Mouse (Mus musculus): Measurements from ENCODE around the gene Bloc1s3.
A peak's percentile ranks its signal among the peaks of the same experiment; 100 is the strongest.

The Bloc1s3 gene

DNA sequence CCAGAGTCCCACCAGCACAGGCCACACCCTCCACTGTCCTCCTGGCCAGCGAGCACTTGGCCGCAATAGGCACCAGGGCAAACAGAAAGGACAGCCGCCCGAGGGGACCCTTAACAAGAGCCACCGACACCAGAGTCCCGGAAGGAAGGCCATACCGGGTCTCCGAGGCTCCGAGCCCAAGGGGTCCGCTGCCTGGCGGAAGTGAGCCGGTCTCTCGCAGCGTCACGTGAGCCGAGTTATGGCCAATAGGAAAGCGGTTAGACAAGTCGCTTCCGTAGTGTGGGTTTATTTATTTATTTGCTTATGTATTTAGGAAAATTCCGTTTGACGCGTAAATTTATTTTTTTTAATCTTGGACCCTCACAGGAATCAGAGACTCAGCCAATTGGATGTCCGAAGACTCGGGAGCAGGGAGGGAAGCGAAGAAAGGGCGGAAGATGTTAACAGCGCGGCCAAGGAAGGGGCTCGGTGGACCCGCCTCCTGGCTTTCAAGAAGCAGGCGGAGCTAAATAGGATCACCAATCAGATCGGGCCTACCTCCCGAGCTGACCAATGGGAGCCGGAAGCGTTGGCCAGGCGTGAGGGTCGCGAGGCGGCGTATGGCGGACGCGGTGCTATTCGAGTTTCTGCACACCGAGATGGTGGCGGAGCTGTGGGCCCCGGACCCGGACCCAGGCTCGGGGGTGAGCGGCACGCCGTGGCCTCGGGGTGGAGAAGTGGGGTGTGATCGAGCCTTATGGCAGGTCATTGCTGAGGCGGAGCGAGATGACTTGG is at the start of gene Bloc1s3, which contains the start of gene Trappc6a:
Gene Bloc1s3, minus strand, starts transcription at position 218 of the 774 bp plus-strand sequence.
Gene Trappc6a, plus strand, starts transcription at position 246 of the 774 bp plus-strand sequence.
- peak; percentile 82 for DNase-seq (ENCODE audit: low read depth, low spot score)

DNA sequence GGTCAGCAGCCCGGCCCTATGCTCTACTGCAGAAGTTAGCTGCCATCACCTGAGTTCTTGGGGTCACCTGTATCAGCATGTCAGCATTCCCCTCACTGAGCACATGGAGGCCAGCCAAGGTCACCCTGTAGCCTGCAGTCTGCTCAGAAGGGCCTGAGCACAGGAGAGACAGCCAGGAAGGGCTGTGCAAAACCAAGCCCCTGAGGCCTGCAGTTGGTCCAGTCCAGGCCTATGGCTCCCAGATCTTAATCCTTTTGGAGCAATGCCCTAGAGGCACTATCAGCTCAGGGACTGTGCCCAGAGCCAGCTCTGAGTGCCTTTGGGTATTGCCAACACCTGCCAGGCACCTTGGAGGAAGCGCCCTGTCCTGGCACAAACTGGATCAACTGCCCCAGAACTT is 48.9 kb upstream of the Bloc1s3 start:
- DNase-seq (ENCODE audit: low read depth, low spot score), result no peak

DNA sequence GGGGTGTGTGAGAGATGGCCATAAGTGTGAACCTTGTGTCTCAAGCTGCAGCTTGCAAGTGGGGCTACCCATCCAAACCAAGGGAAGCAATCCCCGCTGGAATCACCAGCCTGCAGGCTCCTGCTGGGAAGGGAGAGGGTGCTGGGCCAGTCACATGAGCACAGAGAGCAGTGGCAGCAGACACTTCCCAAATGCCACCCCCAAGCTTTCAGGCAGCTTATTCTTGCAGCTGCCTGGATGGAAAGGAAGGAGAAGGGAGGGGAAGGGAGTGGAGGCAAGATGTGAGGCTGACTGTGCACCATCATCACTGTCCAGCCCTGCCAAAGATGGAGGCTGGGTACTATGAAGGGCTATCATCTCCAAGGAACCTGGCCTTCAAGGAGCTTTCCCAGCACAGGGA is 46.0 kb upstream of the Bloc1s3 start:
- no peak for DNase-seq (ENCODE audit: low read depth, low spot score)

DNA sequence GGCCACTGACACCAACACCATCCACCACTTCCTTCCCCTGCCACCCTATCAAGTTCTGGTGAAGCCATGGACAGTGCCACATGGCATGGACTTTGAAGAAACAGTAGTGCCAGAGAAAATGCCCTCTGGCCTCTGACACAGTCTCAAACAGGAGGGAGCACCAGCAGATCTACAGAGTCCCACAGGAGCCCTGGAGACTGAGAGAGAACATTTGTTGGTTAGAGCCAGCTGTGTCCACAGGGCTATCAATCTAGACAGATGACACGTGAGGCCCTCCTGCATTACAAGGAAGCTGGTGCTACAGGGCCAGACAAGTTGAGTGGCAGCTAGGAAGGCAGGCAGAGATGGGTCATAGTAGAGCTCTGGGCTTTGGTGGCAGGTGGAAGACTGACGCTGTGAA is 44.3 kb upstream of the Bloc1s3 start:
- no peak for DNase-seq (ENCODE audit: low read depth, low spot score)

DNA sequence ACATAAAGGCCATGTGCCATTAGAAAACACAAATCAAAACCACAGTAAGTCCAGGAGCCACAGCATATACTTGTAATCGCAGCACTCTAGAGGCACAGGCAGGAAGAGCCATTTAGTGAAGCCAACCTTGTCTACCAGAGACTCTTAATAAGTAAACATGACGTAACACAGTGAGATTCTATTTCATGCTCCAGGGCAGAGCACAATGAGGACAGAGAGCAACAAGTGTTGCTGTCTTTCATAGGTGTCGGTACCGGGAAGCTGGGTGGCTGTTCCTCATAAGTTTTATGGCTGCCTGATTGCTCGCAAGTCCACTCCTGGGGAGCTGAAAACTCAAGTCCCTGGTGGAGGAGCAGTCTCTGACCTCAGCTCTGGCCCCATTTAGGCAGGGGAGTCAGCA is 43.5 kb upstream of the Bloc1s3 start:
- DNase-seq (ENCODE audit: low read depth, low spot score), result no peak

DNA sequence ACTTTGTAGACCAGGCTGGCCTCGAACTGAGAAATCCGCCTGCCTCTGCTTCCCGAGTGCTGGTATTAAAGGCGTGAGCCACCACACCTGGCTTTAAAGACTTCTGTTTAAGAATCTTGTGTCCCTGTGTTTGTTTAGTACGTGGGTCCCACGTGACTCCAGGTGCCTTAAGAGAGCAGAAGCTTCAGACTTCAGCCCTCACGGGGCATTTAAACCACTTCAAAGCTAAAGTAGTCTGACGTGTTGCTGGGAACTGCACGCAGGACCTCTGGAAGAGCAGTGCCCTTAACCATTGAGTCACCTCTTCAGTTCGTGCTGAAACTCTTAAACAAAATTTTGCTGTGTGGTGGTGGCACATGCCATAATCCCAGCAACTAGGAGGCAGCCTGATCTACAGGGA is 41.2 kb upstream of the Bloc1s3 start:
- DNase-seq (ENCODE audit: low read depth, low spot score), result no peak

DNA sequence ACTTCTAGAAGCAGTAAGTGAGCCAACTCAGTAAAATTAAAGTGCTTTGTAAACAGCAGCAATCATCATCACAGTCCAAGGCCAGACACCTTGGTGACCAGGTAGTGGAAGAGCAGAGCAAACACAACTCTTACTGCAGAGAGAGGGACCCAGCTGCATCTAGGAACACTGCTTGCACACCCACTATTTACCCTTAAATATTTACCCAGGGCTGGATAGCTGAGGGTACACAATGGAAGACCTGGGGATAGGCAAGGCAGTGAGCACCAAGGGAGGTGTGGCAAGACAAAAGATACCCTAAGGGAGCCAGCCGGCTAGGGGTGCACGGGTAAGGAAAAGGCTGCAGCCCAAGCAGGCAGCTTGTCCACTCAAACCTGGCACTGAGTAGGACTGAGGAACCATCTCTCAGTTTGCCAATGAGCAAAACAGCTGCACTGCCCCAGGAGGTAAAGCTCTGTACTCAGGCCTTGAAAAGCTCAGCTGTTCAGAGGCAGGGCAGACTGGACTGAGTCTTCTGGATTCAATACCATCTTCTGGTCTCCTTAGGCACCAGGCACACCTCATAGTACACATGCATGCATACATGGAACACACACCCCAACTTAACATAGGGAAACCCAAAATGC is 39.3 kb upstream of the Bloc1s3 start:
- DNase-seq (ENCODE audit: low read depth, low spot score), result no peak

DNA sequence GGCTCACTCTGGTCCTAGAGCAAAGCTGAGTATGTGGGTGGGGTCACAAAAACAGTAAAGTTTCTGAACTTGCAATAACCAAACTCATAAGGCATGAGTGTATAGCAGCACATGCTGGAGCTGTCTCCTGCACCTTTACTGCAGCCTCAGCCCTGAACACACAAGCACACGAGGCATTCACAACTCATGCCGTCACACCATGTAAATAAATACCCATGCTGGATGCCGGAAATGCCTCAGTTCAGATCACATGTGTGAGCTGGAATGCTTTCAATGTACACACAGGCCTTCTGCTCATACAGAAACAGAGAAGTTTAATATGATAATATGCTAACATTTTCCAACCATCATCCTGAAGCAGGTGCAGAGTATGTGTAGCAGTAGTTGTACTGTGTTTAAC is 37.8 kb upstream of the Bloc1s3 start:
- no peak for DNase-seq (ENCODE audit: low read depth, low spot score)

DNA sequence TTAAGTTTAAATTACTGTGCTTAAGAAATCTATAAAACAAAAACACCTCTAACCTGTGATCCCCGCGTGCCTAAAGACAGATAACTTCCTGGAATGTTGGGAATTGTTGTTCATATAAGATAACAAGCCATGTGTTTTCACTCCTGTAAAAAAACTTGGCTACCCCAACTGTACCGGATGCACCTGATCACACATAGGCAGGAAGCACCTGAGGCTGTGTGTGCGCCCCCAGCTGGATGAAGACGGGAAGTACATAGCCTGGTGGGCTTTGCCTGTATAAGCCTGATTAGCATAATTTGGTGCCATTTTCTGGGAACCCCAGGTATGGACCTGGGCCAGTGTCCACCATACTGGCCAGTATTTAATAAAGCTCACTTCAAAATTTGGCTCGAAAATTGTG is 35.4 kb upstream of the Bloc1s3 start:
- no peak for DNase-seq (ENCODE audit: low read depth, low spot score)

DNA sequence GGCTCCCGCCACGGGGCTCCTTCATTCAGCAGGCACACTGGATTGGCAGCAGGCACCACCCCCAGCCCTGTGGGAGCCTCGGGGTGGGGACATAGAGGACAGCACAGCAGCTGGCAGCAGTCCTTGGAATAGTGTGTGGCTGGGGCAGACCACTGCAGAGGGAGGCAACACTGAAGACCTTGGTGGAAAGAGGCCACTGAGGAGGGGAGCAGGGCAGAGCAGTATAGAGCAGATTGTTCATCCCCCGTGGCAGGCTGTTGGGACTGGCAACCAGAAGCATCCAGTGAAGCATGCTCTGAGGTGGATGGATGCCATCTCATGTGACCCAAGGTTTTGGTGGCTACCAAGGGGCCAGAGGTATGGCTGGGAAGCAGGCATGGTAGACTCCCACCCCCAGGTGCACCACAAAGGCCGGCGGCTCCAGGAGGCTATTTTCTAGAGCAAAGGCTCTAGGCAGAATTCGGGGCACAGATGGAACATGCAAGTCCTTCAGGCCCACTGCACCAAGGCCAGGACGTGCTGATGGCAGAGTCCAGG is 34.1 kb upstream of the Bloc1s3 start:
- DNase-seq (ENCODE audit: low read depth, low spot score), result no peak

DNA sequence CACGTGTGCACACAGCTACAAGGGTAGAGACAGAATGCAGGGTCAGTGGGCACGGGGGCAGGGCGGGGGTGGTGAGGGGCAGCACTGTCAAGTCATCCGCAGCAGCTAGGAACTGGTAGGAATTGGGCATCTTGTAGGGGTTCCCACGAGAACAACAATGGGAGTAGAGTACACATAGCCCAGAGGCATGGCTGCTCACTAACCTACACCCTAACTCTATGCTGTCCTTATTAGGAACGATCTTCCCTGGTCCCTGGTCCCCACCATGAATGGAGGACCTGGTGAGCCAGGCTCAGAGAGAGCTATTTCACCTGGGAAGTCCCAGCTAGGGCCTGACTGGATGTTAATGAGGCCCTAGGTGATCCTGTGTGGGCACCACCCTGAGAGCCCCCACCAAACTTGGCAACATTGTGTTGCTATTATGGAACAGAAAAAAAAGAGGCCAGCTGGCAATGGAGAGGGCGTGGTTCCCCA is 33.6 kb upstream of the Bloc1s3 start:
- DNase-seq (ENCODE audit: low read depth, low spot score), result no peak

DNA sequence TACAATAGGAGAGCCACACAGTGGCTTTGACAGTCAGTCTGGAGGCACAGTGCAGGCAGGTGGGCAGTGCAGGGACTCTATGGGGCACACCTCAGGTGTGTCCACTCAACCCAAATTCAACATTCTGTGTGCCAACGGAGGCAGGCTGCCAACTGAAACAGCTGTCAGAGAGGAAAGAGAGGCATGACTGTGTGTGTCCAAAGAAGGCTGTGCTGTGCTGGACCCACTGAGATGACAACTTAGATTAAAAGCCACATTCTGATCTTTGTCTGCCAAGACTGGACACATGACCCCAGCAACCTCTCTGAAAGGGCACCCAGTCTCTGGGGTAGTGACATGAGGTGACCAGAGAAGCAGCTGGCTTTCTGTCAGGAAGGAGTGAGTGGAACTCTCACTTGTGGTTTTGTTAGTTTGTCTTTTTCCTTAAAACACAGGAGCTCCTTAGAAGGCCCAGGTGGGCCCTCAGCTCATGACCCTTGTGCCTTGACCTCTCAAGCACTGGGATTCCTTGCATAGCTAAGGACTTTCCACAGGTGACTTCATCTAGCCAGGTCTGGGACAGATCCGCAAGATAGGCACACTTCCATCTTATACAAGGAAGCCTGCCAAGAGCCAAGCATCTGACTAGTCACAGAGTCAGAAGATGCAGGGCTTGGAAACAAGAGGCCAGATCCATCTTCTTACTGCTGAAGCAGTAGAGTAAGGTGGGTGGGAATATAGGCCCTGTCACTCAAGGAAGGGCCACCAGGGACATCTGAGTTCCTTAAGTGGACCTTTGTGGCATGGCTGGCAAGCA is 32.8 kb upstream of the Bloc1s3 start:
- DNase-seq (ENCODE audit: low read depth, low spot score), result no peak

DNA sequence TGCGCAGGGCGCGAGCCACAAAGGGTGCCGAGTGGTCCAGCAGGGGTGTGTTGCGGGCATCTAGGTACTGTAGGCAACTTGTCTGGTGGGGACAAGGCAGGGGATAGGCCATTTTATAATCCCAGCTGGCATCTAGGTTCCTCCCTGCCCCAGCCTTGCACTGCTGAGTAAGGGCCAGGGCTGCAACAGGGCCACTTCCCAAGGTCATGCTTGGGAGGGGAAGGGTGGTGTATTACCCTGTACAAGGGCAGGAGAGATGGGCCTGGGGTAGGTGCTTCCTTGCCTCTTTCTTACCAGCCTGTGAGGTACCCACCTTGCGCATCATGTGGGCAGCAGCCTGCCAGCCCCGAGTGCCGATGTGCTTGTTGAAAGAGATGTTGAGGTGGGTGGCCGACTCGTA is 26.5 kb upstream of the Bloc1s3 start:
- no peak for DNase-seq (ENCODE audit: low read depth, low spot score)

DNA sequence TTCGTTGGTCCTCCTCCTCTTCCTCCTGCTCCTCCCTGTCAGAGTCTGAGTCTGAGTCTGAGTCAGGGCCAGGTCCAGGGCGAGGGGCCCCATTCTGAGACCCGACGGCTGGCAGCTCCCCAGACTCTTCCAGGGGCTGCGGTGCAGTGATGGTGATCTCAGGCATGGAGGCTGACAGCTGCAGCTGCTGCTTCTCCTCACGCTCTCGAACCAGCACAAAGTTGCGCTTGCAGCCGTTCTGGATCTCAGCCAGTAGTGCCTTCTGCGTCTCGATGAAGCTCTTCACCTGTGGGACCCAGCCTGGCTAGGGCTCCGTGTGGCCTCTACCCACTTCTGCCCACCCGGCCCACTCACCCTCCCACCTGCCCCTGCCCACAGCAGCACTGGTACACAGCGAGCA is 24.1 kb upstream of the Bloc1s3 start:
- no peak for DNase-seq (ENCODE audit: low read depth, low spot score)

DNA sequence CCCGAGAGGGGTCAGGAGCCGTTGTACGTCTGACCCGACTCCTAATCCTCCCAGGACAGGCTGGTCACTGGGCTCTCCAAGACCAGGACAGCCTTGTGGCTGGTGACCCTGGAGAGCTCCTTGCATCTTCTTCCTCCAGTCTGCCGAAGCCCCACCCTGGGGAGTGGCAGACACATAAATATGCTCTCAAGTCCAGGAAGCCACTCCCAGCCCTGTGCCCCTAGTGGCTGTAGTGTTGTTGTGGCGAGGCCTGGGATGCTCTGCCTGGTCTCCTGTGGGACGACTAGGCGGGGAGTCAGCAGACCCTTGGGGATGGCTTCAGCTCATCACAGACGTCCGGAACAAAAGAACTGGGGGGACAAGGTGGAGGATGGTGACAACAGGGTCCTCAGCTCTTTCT is 22.9 kb upstream of the Bloc1s3 start:
- DNase-seq (ENCODE audit: low read depth, low spot score), result no peak

DNA sequence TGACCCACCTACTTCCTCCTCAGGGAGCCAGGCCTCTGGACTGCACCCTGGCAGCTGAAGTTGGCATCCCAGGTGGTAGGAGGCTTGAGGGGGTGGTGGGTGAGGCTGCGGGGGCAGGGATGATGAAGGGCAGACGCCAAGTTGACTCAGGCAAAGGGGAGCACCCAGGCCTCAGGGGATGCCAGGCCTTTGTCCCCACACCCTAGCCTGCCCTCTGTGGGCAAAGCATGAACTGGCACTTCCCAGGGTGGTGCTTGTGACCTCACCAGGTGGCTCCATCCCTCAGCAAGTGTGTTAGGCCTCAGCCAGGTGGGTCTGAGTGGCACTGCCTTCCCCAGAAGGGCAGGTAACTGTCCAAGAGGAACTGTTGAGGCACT is 16.9 kb upstream of the Bloc1s3 start:
- no peak for DNase-seq (ENCODE audit: low read depth, low spot score)

DNA sequence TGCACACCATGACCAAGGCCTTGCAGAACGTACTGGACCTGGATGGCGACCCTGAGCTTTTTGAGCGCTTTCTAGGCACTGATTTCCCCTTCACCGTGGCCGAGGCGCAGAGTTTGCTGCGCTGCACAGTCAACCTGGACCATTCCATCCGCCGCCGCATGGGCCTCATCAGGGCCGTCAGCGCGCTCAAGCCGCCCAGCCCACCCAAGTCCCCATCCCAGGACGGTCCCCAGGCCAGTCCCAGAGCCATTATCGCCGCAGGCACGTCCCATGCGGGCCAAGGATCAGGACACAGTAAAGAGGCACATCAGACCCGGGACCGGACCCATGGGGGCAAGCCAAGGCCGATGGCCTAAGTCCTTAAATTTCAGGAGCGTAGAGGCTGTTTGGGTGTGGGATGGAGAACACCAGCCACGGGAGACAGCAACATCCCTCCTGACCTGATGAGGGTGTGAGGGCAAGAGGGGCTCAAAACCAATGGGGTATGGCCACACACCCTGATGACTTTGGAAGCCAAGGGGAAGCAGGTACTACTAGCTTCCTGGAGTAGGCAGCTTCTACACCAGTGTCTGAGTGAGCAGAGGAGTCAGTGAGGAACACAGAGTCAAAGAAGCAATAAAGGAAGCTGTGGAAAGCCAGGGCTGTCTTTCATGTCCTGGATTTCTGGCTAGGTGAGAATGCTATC is 16.4 kb upstream of the Bloc1s3 start:
- DNase-seq (ENCODE audit: low read depth, low spot score), result no peak

DNA sequence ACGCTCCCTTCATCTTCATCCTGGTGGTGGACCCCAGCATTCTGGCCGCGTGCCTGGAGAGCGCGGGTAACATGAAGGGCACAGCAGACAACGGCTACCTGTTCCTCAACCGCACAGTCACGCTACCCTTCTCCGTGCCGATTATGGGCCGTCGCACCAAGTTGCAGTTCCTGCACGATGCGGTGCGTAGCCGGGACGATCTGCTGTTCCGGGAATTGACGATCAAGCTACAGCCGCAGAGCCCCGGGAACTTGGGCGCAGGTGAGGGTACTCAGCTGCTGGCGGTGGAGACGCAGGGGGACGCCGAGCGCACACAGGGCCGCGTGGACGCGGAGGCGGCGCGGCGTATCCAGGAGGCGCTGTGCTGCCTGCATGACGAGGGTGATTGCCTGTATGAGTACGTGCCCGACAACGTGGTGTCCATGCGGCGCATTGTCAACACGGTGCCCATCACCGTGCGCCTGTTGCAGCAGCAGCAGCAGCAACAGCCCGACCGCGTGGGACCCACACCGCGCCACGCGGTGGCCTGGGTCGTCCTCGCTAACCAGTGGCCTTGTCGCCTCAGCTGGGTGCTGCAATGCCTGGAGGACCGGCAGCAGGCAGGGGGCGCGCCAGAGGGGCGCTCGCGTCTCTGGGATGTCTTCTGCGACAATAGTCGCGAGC is 15.7 kb upstream of the Bloc1s3 start:
- no peak for DNase-seq (ENCODE audit: low read depth, low spot score)

DNA sequence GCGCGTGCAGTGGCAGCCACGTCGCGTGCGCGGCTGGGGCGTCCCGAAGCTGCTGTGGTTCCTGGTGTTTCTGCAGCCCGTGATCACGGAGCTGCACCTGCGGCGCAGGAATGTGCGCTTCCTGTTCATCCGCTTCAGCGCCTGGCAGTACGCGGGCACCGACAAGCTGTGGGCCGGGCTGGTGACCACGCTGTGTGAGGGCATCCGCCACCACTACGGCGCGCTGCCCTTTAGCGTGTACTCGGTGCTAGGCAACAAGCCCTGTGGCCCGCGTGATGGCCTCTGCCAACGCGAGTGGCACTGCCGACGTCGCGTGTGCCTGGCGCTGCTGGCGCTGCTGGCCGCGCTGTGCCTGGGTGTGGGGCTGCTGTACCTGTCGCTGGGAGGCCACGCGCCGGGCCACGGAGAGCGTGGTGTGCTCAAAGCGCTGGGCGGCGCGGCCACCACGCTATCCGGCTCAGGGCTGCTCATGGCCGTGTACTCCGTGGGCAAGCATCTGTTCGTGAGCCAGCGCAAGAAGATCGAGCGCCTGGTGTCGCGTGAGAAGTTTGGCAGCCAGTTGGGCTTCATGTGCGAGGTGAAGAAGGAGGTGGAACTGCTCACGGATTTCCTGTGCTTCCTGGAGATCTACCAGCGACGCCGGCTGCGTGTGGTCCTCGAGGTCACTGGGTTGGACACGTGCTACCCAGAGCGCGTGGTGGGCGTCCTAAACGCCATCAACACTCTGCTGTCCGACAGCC is 15.0 kb upstream of the Bloc1s3 start:
- DNase-seq (ENCODE audit: low read depth, low spot score), result no peak

DNA sequence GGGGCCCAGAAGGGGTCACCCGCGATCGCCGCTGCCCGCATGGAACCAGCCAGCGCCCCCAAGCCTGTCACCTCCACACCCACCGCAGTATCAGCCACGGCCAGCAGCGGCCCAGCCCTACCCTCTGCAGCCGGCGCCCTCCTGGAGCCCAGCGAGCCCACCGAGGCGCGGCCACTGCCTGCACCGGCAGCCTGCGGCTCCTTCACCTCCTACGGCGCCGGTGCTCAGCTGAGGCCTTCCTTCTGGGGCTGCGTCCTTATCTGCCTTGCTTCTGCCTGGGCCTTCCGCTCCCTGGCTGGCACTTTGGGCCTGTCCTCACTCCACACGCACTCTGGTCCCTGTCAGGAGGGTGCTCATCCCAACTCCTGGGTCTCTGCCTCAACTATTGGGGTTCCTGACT is 11.9 kb upstream of the Bloc1s3 start:
- DNase-seq (ENCODE audit: low read depth, low spot score), result no peak
